Mouse (Mus musculus) mouse embryonic stem cell (cell line): Measurements from ENCODE around the gene Adamts16.

Source experiments
- in situ Hi-C, 2 experiments: fragments of 300-500 bp; cut with MboI; formaldehyde crosslinking; loops; 1 replicate in 1 of 2; 3 replicates in 1 of 2; pipeline ENCODE4 v1.14.3; 2019 to 2020; ENCODE audit warnings: low sequenced_read_pairs in 2 of 2, low pct_unique_long_range_greater_than_20kb in 1 of 2, mixed read lengths in 1 of 2; ENCODE audit not compliant: unreplicated experiment in 1 of 2

The Adamts16 gene

DNA sequence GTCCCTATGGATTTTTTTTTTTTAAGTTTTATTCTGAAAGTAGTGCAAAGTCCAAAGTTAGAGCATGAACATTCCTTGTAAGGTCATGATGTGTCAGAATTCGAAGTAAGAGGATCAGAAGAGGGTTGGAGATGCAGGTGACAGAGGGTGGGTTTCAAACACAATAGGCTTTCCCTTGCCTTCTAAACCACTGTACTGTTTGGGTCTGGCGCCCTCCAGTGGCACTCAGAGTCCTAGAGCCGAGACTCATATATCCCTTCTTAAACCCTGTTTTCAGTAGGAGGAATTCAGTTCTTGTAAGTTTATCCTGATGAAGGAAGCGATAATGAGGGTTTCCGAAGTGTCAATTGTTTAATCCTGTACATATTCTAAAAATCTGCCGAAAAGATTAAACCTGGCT, 1.4 kb downstream of the Adamts16 start:
- in situ Hi-C loops: no loop called here

DNA sequence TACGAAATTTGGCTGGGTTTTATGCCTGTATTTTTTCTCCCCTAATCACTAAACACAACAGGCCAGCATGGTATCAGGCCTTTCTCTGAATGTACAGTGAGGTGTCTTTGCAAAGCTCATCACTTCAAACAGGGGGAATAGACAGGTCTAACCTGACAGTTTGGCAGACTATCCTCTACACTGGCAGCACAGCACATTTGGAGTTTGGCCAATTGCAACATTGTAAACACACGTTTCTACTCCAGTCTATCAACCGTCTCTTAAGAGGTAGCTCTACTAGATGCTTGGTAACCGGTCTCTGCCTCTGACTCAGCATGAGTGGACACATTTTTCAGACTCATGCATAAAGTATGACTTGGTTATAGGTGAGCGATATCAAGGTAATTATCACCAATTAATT, 4.0 kb downstream of the Adamts16 start:
- in situ Hi-C loops: loop anchor here (5.0 to 10.0 kb wide), 2 partner anchors 193 to 195 kb away; no protein-coding TSS in a partner anchor

DNA sequence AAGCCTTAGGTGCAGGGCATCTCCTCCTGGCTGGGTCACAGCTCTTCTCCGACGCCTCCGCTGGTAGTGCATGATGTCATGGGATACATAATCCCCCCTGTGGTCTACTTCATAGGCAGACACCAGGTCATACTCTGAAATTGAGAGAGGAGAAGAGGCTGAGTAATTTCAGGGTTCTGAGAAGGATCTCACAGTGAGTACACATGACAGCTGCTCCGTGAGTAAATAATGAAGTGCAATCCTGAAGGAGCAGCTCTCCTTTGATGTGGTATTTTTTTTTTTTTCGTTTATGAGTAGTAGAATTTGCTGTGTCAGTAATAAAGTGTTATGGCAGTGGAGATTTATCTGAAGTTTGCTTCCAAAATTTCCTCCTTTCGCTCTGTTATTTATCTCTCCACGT, 5.4 kb downstream of the Adamts16 start:
- in situ Hi-C loops: loop anchor here (5.0 to 10.0 kb wide), 2 partner anchors 191 to 194 kb away; no protein-coding TSS in a partner anchor

DNA sequence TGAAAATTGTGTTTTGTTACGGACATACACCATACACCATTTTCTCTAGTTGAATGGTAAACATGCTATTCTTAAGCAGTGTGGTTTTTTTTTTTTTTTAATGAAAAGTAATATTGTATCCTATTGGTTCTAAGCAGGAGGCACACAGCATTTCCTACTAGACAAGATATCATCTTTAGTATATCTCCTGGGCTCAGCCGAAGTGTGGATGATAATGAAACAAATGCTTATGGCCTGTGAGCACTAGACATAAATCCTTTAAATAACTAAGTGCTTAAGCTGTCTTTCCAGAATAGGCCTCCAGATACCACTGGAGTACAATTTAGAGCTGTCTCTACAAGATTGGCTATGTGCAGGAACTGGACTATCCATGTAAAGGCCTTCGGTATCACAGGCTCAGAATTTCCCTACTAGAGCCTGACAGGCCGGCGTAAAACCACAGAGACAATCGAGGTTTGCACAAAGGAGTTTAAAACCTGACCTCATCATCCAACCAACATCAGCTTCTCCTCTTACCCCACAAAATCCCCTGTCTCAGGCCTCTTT, 8.9 kb downstream of the Adamts16 start:
- in situ Hi-C loops: loop anchor here in 1 of 2 experiments (10.0 kb wide), 1 partner anchor 188 kb away; no protein-coding TSS in a partner anchor

DNA sequence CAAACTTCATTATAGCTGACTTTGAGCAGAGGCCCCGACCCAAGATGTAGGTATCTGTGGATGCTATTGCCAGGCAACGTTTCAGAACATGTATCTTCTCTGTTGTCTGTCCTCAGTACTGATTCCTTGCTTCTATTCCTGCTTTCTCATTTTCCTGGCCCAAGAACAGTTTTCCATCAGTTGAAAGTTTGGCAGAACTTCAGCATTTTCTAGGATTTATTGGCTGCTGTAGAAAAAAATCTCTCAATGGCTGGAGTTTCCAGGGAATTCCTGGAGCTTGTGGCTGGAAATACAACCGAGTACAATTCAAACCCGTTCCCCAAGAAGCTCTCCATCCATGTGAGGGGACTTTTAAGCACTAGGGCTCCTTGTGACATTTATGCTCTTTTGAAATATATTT, 10.6 kb downstream of the Adamts16 start:
- in situ Hi-C loops: loop anchor here in 1 of 2 experiments (10.0 kb wide), 1 partner anchor 186 kb away; no protein-coding TSS in a partner anchor

DNA sequence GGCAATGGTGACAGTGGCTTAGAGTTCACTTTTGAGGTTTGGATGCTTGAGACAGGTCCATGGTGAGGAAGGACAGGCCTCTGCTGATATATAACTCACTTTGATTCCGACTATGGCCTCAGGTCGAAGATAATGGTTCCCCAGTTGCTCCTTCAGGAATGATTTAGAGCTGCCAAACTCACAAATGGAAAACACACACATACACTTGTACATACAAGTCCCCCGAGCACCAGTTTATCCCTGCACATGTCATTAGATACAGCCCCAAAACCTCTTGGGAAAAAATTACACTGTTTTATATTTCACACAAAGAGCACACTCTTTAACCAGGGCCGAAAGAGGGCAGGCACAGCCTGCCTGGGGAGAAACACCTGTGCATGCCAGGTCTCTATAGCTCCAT, 14.1 kb downstream of the Adamts16 start:
- in situ Hi-C loops: no loop called here

DNA sequence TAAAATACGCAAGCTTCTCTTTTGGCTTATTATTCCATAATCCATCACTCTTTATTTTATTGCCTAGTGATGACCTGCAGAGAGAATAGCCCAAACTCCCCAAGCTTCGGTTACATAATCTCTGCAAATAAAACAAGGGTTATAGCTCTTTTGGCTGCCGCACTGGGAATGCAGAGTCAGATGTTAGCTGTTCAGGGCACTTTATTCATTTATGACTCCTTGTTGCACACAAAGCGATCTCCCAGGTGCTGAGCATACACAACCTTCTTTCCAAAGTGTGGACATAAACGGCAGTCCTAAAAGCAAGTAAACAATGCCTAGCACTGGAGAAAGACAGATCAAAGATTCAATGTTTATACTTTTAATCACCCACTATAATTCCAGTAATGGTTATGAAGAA, 16.3 kb downstream of the Adamts16 start:
- in situ Hi-C loops: no loop called here

DNA sequence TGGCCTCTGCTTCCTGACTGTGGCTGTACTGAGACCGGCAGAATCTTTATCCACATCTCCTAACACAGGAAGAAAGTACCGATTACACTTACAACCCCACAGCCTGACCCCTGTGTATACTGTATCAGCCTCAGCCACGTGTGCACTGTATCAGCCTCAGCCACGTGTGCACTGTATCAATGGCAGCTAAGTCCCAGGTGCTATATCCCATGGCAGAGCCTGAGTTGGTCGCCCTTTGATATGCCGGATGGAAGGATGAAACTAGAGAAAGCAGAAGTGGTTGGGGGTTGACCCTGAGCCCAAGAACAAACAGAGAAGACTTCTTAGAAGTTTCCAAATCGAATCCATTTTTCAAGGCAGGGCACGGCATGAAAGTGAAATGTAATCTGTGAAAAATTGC, 17.9 kb downstream of the Adamts16 start:
- in situ Hi-C loops: no loop called here

DNA sequence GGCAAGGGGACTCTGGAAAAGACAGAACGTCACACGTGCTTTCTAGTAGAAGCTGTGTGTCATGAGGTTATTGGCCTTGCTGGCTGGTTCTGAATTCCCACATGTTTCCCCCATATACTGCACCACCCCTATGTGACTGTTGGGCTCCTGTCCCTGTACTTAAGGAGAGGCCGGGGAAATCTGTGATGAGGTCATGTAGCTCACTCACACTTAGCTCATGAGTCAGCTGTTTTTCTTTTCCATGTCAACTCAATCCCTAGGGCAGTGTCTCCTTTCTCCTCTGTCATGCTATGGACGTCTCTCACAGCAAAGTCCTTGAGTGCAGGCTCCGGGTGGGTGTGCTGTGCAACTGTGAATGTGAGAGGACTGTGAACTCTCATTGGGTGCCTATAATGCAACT, 22.6 kb downstream of the Adamts16 start:
- in situ Hi-C loops: no loop called here

DNA sequence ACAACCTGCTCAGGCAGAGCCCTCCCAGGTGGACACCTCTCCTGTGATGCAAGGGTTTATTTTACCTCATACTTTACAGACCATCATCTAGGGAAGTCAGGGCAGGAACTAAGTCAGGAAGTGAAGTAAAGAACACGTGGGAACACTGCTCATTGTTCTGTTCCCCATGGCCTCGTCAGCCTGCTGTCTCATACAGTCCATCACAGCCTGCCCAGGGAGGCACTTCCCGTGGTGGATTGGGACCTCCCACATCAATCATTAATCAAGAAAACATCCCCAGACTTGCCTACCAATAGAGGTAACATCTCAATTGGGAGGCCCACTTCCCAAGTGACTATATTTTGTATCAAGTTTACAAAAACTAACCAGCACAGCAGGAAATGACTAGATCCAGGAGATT, 27.2 kb downstream of the Adamts16 start:
- in situ Hi-C loops: no loop called here

DNA sequence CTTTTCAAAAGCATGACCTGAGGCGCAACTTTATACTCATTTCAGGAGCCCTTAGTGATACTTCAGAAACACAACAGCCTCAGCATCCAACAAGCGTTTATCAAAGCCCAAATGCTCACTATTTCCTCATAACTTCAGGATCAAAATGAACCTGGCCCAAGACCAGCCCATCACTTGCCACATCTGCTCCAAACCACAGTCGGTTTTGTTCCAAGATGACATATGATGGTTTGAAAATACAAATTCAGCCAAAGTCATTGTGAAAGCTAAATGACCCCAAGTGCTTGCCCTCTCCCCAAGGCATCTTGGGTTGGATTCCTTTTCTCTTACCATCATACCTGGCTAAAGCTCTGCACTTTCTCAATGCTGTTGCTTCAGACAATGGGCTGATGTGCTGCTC, 36.1 kb downstream of the Adamts16 start:
- in situ Hi-C loops: no loop called here

DNA sequence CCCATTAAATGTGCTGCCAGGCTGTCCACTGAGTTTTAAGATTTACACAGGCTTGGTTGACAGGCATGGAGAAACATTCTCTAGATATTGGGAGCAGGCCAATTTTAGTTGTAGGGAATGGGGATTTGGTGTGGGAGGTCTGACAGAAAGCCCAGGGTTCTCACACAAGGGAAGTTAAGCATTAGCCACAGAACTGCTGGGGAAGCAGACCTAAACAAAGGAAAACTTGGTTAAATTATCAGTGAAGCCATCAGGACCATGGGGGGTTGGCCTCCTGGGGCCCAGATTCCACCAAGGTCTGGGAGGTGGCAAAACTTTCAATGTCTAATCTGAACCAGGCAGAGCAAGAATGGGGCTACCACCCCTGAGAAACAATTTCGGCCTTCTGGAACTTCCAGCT, 38.8 kb downstream of the Adamts16 start:
- in situ Hi-C loops: no loop called here

DNA sequence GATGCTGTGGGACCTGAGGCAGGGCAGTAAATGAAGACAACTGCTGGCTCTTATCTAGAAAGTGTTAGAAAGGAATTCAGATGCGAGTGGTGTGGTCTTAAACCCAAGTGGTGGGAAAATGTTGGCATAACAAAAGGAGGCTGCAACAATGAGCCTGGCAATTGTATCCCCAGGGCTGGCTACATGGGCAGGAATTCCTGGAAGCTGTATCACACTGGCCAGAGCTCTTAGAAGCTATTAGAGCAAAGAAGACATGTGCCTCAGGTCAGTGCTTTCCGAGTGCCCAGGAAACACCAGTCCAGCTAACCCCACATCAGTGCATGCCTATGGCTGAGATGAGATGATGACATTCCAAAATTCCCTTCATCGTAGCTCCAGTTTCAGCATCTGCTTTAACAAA, 42.3 kb downstream of the Adamts16 start:
- in situ Hi-C loops: no loop called here

DNA sequence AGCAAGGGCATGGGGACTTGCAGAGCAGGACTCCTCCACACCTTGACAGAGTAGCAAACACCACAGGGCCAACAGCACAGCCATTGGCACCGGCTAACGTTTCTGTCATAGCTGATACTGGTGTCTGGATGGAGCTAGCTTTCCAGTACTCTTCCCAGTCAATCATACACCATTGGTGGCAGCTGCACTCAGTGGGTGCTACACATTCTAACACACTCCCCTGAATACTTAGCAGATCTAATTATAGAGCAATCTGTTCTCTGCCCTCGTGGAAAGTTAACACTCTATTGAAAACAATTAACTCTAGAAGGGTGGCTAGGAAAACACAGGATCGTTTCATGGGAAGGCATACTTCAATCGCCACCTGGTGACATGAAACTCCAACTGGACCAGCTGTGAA, 43.2 kb downstream of the Adamts16 start:
- in situ Hi-C loops: no loop called here

DNA sequence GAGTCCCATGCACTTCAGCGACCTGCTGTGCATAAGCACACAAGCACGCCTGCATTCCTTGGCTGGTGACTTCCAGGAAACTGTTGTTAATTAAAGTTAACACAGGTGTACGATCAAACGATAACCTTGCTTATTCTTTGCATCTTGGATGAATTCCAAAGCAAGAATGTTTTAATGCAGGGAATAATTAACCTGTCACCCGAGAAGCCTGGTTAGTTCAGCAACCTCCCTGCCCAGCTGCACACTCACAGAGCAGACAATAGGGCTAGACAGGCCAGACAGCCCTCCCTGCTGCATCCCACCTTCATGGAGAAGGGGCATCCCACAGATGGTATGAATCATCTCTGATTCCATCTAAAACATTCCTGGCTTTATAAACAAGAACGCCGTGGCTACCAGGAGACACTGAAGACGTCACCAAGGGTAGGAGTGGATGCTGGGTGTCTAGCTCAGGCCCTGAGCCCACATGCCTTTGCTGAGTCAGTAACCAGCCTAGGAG, 47.5 kb downstream of the Adamts16 start:
- in situ Hi-C loops: no loop called here

DNA sequence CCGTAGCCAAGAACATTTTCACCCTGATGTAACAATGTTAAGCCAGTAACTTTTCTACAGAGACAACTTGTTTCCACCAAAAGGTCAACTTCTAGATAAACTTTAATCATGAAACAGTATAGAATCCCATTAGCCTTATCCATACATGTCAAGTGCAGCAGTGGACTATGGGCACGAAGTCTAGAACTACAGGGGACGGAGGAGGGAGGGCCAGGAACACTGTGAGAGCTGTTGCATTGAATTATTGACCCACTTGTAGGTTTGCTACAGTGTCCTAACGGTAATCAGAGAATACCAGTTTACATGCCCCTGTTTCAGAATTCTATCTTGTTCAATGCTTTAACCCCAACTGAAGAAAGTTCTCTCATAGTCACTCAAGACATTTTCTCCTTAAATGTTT, 48.0 kb downstream of the Adamts16 start:
- in situ Hi-C loops: no loop called here

DNA sequence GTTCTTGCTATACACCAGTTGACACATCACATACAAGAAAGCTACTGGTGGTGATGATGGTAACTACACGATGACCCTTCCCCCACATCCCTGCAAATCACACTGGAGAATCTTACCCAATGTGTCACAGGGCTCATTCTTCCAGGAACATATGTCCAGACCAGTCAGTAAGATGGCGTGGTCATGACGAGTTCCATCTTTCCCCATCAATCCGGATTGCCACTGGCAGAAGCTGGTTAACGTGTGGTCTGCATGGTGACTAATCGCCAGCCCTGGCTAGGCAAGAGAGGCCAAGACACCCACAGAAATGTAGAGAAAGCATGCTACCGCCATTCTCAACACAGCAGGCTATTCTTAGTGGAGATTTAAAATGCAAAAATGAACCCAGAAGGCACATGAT, 48.7 kb downstream of the Adamts16 start:
- in situ Hi-C loops: no loop called here

DNA sequence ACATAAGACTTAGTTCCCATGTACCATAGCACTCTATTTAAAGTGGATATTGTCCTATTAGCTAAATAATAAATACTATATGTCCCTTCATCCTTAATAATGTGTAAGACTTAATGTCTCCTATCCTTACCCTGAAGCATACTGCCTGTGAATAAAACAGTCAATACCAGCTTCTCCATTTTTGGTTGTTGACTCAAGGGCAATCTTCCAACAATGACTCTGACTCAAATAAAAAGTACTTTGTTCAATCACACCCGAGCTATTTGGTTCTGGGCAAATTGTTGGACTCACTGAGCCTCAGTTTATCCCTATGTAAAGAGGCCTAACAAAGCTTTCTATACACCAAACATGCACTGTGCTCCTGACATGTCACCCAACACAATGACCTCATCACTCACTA, 51.8 kb downstream of the Adamts16 start:
- in situ Hi-C loops: no loop called here

DNA sequence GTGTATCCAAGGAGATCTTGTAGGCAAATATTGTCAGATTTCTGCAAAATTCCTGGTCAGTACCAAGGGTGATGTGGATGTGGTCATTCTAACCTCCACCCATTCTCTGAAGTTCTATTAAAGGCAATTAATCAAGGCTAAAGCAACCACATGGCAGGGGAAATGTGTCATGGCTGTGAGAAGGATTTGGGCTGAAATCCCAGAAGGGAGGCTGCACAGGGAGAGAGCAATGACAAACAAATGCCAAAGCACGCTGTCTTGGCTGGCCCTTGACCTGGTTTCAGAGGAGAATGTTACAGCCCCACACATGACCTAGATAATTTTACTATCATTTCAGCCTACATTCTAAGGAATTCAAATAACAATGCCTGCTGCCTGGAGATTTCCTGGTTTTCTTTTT, 52.6 kb downstream of the Adamts16 start:
- in situ Hi-C loops: no loop called here

DNA sequence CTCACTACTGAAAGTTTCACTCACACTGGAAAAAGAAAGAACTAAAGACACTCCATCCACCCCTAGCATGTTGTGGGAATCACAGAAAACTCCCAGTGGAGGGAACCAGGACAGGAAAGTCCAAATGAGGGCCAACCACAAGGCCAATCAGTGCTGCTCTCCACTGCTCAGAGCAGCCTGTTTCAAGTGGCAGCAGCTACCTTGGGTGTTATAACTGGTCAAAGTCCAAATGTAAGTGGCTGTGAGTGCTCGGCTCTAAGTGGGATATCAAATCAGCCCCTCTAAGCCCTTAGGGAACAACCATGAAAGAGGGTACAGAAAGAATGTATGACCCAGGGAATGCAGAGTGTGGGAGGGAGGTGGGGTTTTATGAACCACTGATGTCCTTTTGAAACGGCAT, 56.5 kb downstream of the Adamts16 start:
- in situ Hi-C loops: no loop called here

DNA sequence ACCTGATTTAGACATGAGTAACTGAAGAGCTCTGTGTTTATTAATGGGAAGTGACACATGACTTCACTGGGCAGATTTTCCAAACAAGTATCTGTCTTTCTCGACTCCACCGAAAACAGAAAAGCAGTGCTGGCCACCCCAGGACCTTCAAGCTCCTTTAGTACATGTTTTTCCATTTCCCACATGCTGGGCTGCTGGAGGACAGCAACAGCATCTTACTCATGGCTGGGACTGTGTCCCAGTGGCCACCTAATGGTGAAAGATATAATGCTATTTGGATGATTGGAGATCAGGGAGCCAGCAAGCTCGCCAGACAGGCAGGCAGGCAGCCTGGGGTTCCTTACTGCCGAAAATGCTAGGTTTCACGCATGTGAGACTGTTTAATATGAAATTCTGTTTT, 57.5 kb downstream of the Adamts16 start:
- in situ Hi-C loops: no loop called here
